Mouse (Mus musculus): ENCODE measurements at regions not wholly inside any gene's neighbourhood (a gene's known extent, or its start where the extent isn't known, plus 50 kb on each side); places are given as distances from the start of the nearest gene placed in this dataset.

DNA sequence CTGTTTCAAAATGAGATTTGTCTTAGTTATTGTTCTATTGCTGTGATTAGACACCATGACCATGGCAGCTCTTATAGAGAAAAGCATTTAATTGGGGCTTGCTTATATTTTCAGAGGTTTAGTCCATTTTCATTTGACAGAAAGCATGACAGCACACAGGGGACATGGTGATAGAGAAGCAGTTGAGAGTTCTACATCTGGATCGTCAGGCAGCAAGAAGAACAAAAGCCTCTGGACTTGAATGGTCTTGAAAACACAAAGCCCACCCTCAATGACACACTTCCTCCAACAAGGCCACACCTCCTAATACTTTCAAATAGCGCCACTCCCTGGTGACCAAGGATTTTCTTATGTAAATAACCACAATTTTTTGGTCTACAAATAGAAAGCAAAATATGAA is 1250.5 kb downstream of the Hace1 start:
- intact Hi-C loops (cut with DNase I), result loop anchor here (10.0 kb wide), 1 partner anchor 773 kb away; no protein-coding TSS in a partner anchor
- TF ChIP-seq CTCF (IDR thresholded peaks at IDR 0.05), result no peak
- Histone ChIP-seq H3K4me3 (no peak overlapping the region), H3K27ac (no peak overlapping the region)
- no peak for DNase-seq (ENCODE audit: extremely low spot score in 1 of 2, low spot score in 2 of 2)

DNA sequence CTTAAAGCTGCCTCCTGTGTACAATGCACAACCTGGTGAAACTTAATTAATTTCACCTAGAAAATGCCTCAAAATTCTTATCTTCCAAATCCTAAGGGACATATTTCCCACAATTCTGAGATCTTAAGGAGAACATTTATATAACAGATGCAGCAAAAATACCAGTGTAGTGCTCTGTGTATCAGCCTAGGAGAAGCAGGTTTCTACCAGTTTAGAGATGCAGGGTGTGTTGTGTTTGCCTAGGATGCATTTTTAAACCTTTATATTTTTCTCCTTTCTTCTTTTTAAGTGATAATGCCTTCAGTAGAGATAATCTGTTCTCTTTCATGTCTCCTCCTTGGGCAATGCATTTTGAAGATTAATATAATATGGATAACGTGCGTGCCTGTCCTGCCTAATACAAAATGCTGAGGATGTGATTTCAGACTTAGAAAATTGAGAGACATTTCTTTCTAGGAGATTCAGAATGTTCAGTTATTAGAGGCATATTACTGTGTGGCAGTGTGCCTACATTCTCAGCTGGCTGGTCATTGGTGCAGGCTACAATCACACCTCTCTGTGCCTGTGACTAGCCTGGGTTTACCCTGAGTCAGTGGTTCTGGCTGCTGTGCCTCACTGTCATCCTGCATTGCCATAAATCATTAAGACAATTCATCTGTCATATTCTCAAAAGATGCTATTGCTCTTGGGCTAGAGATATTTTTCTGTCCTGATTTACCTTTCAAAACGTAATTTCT is 1268.1 kb downstream of the Hace1 start:
- no peak for DNase-seq (ENCODE audit: extremely low spot score in 1 of 2, low spot score in 2 of 2)
- Histone ChIP-seq H3K4me3 (no peak overlapping the region), H3K27ac (no peak overlapping the region)
- intact Hi-C loops (cut with DNase I), result no loop called here
- no peak for TF ChIP-seq CTCF (IDR thresholded peaks at IDR 0.05)
